Mouse (Mus musculus) lung, postnatal 0 days (tissue): ENCODE results near the gene Lrmda.

Source experiments
- CTCF ChIP-seq: IDR thresholded peaks from 2 replicates; pipeline ENCODE4 v1.5.1; 2016; ENCODE audit warnings: antibody characterized with exemption, mild to moderate bottlenecking
- EP300 ChIP-seq: IDR thresholded peaks from 2 replicates; pipeline ENCODE4 v1.6.1; 2016; ENCODE audit warnings: antibody characterized with exemption, mild to moderate bottlenecking, control low read depth

DNA sequence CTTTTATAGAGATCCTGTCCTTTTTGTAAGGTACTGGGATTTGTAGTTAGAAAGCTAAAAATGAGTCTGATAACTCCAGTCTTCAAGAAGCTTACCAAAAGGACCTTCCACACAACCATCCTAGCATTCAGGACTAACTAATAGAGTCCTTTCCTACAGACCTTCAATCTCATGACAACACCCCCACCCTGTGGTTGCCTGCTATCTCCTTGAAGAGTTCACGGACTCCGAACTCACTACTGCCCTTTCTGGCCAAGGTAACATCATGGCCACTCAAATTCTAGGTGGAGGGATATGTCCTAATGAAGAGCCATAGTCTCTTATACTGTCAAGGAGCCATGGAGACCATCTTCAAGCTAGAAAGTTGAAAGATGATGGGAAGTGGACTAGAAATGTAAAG, 762.2 kb downstream of the Lrmda start:
- peak; percentile 68 for TF ChIP-seq CTCF
- no peak for TF ChIP-seq EP300
